Mouse (Mus musculus) right cerebral cortex, postnatal 25 days (tissue): ENCODE measurements at regions not wholly inside any gene's neighbourhood (a gene's known extent, or its start where the extent isn't known, plus 50 kb on each side); places are given as distances from the start of the nearest gene placed in this dataset.

ENCODE experiments used
- DNase-seq: peaks from one replicate; pipeline ENCODE4 v3.0.0; 2022

DNA sequence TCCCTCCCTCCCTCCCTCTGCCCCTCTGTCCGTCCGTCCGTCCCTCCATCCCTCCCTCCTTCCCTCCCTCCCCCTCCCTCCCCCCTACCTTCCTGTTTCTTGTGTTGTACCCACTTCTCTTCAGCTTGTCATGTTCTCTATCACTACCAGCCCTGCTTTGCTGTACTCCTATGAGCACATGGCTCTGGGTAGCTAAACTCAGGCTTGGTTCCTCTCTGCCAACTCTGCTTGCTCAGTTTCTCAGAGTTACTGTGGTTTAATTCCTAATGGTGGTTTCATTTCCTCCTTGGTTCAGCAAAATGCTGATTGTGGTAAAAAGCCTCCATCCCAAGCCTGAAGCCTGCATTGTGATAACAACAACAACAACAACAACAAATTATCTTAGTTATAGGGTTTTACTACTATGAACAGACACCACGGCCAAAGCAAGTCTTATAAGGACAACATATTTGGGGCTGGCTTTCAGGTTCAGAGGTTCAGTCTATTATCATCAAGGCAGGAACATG is 279.5 kb upstream of the Zfp703 start:
- no peak for DNase-seq

GRCm38 (mm10) chr8:26698580-26698979 is 278.5 kb upstream of the Zfp703 start:
- peak; percentile 6 for DNase-seq

DNA sequence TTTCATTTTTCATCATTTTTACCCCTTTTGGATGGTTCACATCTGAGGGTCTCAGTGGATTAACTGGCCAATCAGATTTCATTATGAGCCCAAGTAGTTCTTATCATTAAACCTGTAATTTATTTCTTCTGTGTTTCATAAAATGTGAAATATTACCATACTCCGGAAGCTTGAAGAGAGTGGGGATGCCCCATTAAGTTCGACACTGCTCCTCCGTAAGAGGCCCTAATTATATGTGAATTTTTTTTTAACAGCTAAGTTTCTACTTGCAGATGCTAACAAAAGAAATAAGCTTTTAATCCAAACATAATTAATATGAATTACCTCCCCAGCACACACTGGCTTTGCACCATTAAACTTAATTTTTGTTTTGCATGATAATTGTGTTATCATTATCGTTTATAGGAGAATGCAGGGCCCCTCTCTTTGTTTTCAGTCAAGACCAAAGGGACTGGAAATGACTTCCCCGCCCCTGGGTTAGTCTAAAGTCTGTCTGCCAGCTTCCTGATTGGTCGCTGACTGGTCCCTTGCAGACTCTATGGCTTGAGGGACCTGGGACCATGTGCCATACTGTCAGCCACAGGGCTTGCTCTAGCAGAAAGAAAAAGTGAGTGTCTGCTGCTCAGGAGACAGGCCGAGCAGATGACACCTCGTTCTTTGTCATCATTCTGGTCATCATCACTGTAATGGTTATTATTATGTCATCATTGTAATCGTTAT is 270.9 kb upstream of the Zfp703 start:
- DNase-seq, result no peak

DNA sequence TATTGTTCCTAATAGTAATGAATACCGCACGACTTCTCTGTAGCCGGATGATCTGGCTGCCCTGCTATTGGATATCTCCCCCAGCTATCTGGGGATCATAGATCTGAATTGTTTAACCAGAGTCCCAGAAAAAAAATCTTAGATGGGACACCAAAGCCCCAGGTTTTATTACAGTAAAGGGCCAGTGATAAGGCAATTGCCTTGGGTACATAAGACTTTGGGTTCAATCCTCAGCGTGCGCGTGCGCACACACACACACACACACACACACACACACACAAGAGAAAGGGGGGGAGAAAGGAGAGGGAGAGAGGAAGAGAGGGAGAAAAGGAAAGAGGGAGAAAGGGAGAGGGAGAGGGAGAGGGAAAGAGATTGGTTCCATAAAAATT is 270.4 kb upstream of the Zfp703 start:
- DNase-seq, result no peak

DNA sequence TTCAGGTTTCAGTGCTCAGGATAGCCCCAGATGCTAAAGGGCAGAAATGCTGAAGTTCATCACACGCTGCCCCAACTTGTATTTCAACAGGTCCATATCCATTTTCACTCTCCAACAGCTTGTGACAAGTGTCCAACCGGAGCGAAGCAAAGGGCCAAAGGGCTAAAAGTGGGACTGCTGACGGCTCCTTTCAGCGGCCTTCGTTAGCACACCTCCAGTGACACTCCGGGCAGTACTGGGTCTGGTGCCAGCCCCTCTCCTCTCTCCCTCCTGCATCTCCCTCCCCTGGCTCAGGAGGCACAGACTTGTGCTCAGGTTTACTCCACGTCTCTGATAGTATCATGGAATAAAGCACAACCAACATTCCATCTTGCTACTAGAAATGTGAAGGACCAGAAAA is 263.3 kb upstream of the Zfp703 start:
- no peak for DNase-seq

DNA sequence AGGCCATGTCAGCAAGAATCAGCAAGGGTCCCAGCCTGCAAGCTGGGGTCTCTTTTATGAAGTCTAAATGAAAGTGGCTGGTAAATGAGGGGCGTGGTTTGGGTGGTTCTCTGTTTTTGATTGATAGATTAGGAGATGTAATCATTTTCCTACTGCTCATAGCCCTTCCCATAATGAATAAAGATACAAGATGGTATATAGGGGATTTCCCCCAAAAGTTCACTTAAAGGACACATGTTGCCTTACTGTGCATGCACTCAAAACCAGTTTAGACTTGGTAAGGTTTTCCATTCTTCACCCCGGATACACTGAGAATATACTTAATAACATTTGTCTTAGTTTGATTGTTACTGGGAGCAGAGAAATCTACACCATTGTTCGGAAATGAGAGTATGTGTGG is 262.4 kb upstream of the Zfp703 start:
- DNase-seq, result no peak

DNA sequence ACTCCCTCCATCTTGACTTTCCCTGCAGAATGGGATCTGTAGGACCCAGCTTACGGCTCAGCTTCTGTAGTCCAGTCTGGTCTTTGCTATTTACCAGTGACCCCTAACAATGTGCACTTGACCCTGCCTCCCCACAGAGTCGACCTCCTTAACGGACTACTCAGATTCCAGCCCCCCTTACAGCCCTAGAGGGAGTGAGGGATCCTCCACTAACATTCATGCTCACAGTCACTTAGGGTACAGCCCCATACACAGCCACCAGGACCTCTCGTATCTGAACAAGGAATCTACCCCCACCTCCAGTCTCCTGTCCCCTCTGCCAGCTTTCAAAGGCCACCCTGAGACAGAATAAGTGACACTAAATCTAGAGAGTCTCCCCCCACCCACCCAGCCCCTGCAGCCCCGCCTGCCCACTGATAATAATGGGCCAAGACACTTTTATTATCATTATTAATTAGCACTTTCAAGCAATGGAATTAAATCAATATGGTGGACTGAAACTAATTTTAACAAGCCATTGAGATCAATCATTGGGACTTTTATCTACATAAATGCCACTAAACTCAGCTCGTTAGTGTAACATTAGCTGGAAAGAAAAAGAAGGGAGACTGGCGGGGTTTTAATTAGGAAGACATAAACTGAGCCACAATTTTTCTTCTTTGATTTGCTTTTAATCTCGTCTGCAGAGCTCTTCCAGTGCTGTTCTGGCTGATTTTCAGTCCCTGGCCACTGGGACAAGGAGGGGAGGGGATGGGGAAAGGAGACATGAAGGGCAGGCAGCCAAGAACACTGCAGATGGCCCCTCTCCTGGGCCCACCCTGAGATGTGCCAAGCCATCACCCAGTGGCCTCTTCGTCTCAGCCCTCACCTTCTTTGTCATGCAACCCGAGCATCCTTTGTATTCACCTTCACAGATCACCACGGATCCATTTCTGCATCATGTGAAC is 258.4 kb upstream of the Zfp703 start:
- DNase-seq, result no peak

DNA sequence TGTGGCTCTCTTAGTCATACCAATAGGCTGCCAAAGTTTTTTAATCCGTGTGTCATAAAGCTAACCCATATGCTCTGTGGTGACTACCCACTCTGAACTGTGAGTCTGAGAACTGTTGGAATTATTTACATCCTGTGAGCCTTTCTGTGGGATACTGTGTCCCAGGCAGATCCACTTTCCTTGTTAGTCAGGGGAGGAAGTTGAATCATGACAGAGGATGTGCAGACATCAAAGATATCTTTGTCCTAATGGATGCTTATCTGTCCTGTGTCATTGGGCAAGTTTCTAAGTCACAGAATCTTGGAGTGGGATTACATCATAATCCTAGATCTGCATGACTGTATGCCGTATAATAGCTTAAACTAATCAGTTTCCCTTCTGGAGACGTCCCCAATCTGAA is 254.4 kb upstream of the Zfp703 start:
- DNase-seq, result no peak

DNA sequence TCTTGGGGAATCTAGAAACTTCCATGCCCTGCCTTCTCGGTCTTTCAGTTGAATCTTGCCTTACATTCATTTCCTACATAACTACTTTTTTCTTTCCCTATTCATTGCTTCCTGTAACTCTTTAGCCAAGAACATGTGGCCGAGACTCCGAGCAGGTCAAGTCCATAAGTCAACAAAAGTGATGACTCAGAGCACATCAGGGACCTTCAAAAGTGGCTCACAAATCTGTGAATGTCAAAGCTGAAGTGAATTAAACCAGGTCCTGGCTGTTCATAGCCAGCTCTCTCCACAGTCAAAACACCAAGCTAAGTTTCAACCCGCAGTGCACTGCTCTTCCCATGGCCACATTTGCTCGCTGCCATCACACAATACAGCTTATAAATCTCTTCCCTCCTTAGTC is 252.5 kb upstream of the Zfp703 start:
- DNase-seq, result no peak

GRCm38 (mm10) chr8:26725521-26725920 is 251.6 kb upstream of the Zfp703 start:
- DNase-seq, result no peak

- no peak for DNase-seq
These were observed 247.8 kb upstream of the Zfp703 start for GRCm38 (mm10) chr8:26729351-26729750.

- no peak for DNase-seq
These were observed 246.0 kb upstream of the Zfp703 start for GRCm38 (mm10) chr8:26731111-26731510.

GRCm38 (mm10) chr8:26744424-26744823 is 232.7 kb upstream of the Zfp703 start:
- DNase-seq, result no peak

DNA sequence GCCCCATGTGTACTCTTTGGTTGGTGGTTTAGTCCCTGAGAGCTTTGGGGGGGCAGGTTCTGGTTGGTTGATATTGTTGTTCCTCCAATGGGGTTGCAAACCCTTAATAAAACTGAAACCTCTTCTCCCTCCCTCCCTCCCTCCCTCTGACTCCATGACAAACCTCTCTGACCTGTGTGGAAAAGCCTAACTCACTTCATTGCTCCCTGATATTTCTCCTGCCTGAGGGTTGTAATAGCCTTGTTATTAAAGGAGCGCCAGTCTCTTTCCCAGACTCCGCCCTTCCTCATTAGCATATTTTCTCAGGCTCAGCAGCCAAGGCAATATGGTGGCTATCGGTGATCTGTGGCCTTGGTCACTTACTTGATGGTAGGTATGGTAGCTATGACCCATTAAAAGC is 230.3 kb upstream of the Zfp703 start:
- DNase-seq, result no peak

- DNase-seq, result no peak
These were observed 229.7 kb upstream of the Zfp703 start for GRCm38 (mm10) chr8:26747241-26747972.

DNA sequence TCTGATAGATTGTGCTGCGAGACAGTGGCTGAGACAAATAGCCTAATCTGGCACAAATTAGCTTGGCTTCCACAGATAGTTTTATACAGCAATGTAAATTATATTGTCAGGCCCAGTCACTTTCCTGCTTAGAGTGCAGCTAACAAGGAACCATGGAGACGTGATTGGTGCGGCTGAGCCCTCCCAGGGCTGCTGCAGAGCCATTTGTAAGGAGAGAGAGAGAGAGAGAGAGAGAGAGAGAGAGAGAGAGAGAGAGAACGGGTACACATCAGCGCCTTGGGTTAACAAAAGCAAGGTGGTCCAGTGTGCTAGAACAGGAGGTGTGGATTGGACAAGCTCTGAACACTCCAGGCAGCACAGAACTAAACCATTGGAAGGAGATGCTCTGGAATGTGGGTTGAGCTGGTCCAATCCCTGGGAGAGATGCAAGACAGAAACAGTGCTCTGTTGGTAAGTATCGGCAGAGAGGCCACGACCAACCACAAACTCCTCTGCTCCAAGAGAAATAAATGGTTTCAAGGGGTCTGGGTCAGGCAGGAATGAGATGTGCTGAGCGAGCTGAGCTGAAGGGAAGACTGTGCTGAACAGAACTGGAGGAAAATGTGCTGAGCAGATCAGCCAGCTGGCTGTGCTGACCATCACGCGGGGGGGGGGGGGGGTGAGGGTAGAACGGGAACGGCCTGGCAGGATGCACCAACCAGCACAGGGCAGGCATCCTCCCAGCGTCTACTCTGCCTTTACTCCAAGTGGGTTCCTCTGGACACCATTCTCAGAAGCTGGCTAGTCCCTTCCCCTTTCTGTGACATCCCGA is 228.8 kb upstream of the Zfp703 start:
- DNase-seq, result no peak

DNA sequence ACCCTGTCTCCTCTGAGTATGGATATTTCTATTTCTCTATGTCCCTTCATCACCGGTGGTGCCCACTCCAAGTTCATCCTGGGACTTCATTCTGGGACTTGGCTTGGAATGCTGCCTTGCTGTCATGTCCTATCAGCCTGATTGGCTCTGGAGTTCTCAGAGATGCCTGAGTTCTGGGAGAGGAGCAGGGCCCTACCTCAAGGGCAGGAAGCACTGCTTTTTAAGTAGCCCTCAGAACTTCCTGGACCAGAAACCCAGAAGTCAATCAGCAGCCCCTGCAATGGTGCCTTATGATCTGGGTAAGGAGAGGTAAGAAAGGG is 228.2 kb upstream of the Zfp703 start:
- no peak for DNase-seq

- no peak for DNase-seq
These were observed 227.0 kb upstream of the Zfp703 start for GRCm38 (mm10) chr8:26750120-26750519.

- no peak for DNase-seq
These were observed 225.5 kb upstream of the Zfp703 start for GRCm38 (mm10) chr8:26751651-26752050.

DNA sequence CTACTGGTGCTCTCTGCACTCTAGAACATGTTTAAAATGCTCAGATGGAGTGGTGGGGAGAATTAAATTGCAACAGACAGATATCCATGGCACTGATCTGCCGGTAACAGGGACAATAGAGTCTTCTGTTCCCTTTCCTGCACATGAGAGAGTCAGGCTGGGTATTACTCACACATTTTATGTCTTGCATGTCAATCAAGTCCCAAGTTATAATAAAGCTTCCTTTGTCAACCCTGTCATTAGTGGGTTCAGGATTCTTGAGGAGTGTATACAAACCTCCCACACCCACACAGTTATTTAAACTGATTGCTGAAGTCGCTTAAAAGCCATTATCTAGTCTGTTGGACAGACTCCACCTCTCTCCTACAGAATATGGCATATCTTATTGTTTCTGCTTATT is 220.7 kb upstream of the Zfp703 start:
- no peak for DNase-seq

GRCm38 (mm10) chr8:26760726-26761125 is 216.4 kb upstream of the Zfp703 start:
- no peak for DNase-seq

- DNase-seq, result no peak
These were observed 214.0 kb upstream of the Zfp703 start for GRCm38 (mm10) chr8:26762942-26763778.
